Mouse (Mus musculus) limb, embryonic 13.5 days (tissue): ENCODE data around the gene Cdk1. TPM values are rescaled to one million over a fixed set of nuclear protein-coding genes. Genes with fewer than 3 reads are reported as not detected.
"Not testable (repeated sequence)": the region's sequence is repeated elsewhere in the genome, so short reads cannot be mapped to it uniquely, and the experiment has no call there.

Experiments
- ATAC-seq: fragments of 200-750 bp; cut with Nextera tagmentation; 2 replicates; pipeline ENCODE4 v1.8.0; 2017; ENCODE audit warnings: low read depth, moderate number of reproducible peaks, moderate TSS enrichment; ENCODE audit not compliant: low FRiP score
- H3K27ac ChIP-seq: fragments of 300-500 bp; sonication (generic); 2 replicates; pipeline ENCODE4 v1.5.1; 2015; ENCODE audit warnings: inconsistent platforms, mild to moderate bottlenecking, moderate library complexity
- H3K27me3 ChIP-seq: fragments of 300-500 bp; sonication (generic); 2 replicates; pipeline ENCODE4 v1.6.1; 2015; ENCODE audit warnings: mild to moderate bottlenecking, inconsistent platforms
- H3K36me3 ChIP-seq: fragments of 300-500 bp; sonication (generic); 2 replicates; pipeline ENCODE4 v1.6.1; 2015; ENCODE audit warnings: inconsistent platforms, mild to moderate bottlenecking, moderate library complexity
- H3K4me1 ChIP-seq: fragments of 300-500 bp; sonication (generic); 2 replicates; pipeline ENCODE4 v1.6.1; 2015; ENCODE audit warnings: inconsistent platforms
- H3K4me2 ChIP-seq: fragments of 300-500 bp; sonication (generic); replicated peaks from 2 replicates; pipeline ENCODE4 v1.6.1; 2015; ENCODE audit warnings: inconsistent platforms, mild to moderate bottlenecking, moderate library complexity
- H3K4me3 ChIP-seq: fragments of 300-500 bp; sonication (generic); 2 replicates; pipeline ENCODE4 v1.5.1; 2015; ENCODE audit warnings: moderate library complexity, mild to moderate bottlenecking, inconsistent platforms
- H3K9ac ChIP-seq: fragments of 300-500 bp; sonication (generic); 2 replicates; pipeline ENCODE4 v1.6.1; 2015; ENCODE audit warnings: mild to moderate bottlenecking, inconsistent platforms
- H3K9me3 ChIP-seq: fragments of 300-500 bp; sonication (generic); 2 replicates; pipeline ENCODE4 v1.6.1; 2016; ENCODE audit warnings: inconsistent platforms
- WGBS: fragments of 180-500 bp; shearing (Covaris S2); methylation state at CpG from one replicate; pipeline ENCODE4 v1.1.7; 2015; 5-methylcytosine and 5-hydroxymethylcytosine counted together
- polyA plus RNA-seq: library from polyadenylated mRNA; unstranded; fragments of >200 nt; fragmentation: Nextera tagmentation; extraction: Ambion mirVana; gene quantifications from 2 replicates; pipeline ENCODE4 v1.2.1, GENCODE M21; 2015

Cdk1 gene
- polyA plus RNA-seq, 1 experiment from 2014 or later, result 396 TPM

DNA sequence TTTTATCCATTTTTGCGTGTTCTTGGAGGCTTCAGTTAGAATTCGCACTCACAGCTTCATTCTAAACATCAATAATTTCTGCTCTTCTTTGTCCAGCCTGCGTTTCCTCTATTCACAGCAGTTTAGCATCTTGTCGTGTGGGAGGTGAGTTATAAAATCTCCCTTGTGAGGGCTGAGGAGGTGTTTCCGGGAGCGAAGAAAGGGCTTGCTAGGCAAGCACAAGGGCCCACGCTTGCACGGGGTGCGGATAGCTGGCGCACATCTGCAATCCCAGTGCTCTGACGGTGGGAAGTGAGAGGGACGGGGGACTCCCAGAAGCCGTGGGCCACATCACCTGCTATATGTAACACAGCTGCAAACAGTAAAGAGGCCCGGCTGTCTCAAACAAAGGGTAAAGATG is 19.3 kb upstream of the Cdk1 start:
- WGBS, result 74% methylated on average over 14 of the region's 14 CpGs
- H3K4me2 ChIP-seq, result no peak overlapping the region
- no peak for ATAC-seq
- H3K9me3 ChIP-seq, result no peaks in the 10 kb centered on the region
- no peak overlapping the region for H3K9ac ChIP-seq
- no peaks in the 10 kb centered on the region for H3K36me3 ChIP-seq
- H3K27me3 ChIP-seq, result no peaks in the 10 kb centered on the region
- no peak overlapping the region for H3K4me3 ChIP-seq
- 0 out of 2 replicates have a peak, but pooled peaks cover 5% of the 10 kb centered on the region for H3K4me1 ChIP-seq
- no peak overlapping the region for H3K27ac ChIP-seq

DNA sequence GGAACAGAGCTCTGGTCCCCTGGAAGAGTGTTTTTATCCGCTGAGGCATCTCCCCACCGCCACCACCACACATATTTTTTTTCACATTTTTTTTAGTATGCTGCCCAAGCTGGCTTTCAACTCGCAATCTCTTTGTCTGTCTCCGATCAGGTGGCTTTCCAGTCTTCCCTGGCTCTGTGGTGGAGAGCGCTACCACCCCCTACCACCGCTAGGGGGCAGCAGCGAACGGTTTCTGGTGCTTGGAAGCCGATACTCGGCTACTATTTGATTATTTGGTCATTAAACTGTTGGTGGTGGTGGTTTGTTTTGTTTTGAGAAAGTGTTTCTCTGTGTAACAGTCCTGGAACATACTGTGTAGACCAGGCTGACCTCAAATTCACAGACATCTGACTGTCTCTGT is 18.7 kb upstream of the Cdk1 start:
- H3K27me3 ChIP-seq, result no peaks in the 10 kb centered on the region
- no peak overlapping the region for H3K4me3 ChIP-seq
- no peak overlapping the region for H3K9ac ChIP-seq
- H3K36me3 ChIP-seq, result no peaks in the 10 kb centered on the region
- no peak overlapping the region for H3K27ac ChIP-seq
- no peaks in the 10 kb centered on the region for H3K9me3 ChIP-seq
- H3K4me1 ChIP-seq, result 0 out of 2 replicates have a peak, but pooled peaks cover 5% of the 10 kb centered on the region
- no peak overlapping the region for H3K4me2 ChIP-seq
- no peak for ATAC-seq
- 15% methylated on average over 10 of the region's 10 CpGs for WGBS

DNA sequence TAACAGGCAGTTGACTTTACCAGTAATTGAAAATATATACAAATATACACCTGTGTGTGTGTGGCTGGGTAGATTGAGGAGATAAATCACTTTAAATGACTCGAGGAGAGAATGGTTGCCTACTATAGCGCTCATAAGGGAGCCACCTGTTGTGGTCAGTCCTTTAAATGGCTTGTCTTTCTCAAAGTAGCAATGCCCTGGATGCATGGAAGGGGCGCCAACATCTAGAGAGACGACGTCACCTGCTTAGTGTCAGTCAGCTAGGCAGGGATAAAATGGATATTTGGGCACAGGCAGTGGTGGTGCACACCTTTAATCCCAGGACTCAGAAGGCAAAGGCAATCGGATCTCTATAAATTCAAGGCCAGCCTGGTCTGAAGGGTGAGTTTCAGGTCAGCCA is 16.6 kb upstream of the Cdk1 start:
- no peak for ATAC-seq
- no peak overlapping the region for H3K4me3 ChIP-seq
- 77% methylated on average over 6 of the region's 6 CpGs for WGBS

DNA sequence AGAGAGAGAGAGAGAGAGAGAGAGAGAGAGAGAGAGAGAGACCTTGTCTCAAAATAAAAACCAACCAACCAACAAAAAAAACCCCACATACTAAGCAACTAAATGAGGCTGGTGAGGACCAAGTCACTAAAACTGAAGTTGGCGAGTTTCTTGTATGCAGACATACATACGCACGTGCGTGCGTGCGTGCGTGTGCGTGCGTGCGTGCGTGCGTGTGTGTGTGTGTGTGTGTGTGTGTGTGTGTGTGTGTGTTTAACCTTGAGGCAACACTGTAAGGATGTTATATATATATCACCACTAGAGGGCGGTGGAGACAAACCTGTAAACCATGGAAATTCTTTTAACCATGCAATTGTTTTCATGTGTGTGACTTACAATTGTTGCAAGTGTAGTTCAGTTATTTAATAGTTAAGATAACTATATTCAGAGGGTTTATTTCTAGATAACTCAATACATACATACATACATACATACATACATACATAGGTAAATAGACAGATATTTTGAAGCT is 14.2 kb upstream of the Cdk1 start:
- no peak for ATAC-seq
- WGBS, result 84% methylated on average over 13 of the region's 13 CpGs

More for the DNA sequence above, 16.6 kb upstream of the Cdk1 start:
- Histone ChIP-seq H3K9ac (no peak overlapping the region), H3K36me3 (no peaks in the 10 kb centered on the region), H3K9me3 (no peaks in the 10 kb centered on the region), H3K4me1 (0 out of 2 replicates have a peak, but pooled peaks cover 5% of the 10 kb centered on the region), H3K27ac (no peak overlapping the region), H3K4me2 (no peak overlapping the region), H3K27me3 (no peaks in the 10 kb centered on the region)

DNA sequence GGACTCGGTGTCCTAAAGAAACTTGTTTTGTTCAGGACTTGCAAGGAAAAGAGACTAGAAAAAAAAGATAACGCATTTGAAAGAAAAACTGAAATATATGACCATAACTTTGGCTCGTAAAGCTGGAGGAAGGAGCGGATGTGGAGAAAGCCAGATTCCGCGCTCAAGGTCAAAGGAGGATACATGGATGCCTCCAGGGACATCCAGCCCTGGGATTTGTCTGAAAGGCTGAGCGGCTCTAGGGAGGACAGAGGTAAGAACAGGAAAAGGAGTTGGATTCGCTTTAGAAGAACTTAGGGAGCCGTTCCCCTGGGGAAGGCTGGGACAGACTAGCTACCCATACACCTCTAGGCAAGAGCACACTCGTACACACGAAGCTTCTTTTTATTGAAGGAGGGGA is 13.5 kb upstream of the Cdk1 start:
- H3K9me3 ChIP-seq, result no peaks in the 10 kb centered on the region
- WGBS, result 78% methylated on average over 11 of the region's 11 CpGs
- 0 out of 2 replicates have a peak, but pooled peaks cover 5% of the 10 kb centered on the region for H3K4me1 ChIP-seq
- no peak overlapping the region; the same call in 1 of the 2 replicates for H3K9ac ChIP-seq
- no peak overlapping the region for H3K4me3 ChIP-seq
- no peak for ATAC-seq
- no peak overlapping the region for H3K27ac ChIP-seq
- H3K36me3 ChIP-seq, result no peaks in the 10 kb centered on the region
- no peaks in the 10 kb centered on the region for H3K27me3 ChIP-seq
- H3K4me2 ChIP-seq, result no peak overlapping the region

More for the DNA sequence above, 14.2 kb upstream of the Cdk1 start:
- Histone ChIP-seq H3K9me3 (no peaks in the 10 kb centered on the region), H3K4me2 (no peak overlapping the region), H3K9ac (no peak overlapping the region), H3K27ac (no peak overlapping the region), H3K4me3 (no peak overlapping the region), H3K36me3 (no peaks in the 10 kb centered on the region), H3K4me1 (0 out of 2 replicates have a peak, but pooled peaks cover 5% of the 10 kb centered on the region), H3K27me3 (no peaks in the 10 kb centered on the region)

- no peaks in the 10 kb centered on the region for H3K9me3 ChIP-seq
- no peak overlapping the region for H3K9ac ChIP-seq
- ATAC-seq, result no peak
- H3K36me3 ChIP-seq, result no peaks in the 10 kb centered on the region
- no peak overlapping the region for H3K4me2 ChIP-seq
- H3K4me3 ChIP-seq, result no peak overlapping the region
- H3K4me1 ChIP-seq, result no peaks in the 10 kb centered on the region
- H3K27me3 ChIP-seq, result no peaks in the 10 kb centered on the region
- H3K27ac ChIP-seq, result no peak overlapping the region
- 93% methylated on average over 1 of the region's 1 CpGs for WGBS
Measured at GRCm38 (mm10) chr10:69359666-69360065, 6.9 kb upstream of the Cdk1 start.

DNA sequence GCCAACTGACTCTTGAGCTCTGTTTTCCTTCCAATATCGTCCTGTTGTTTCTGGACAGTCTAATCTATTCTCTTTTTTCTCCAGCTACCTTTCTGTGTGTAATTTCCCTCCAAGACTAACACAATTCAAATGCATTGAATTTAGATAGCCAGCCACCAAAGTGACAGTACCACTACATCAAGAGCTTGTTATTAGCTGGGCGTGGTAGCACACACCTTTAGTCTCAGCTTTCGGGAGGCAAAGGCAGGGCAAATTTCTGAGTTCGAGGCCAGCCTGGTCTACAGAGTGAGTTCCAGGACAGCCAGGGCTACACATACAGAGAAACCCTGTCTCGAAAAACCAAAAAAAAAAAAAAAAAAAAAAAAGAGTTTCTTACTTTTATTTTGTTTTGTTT is 345 bp upstream of the Cdk1 start:
- WGBS, result 33% methylated on average over 5 of the region's 5 CpGs
- H3K9me3 ChIP-seq, H3K27ac ChIP-seq, ATAC-seq, H3K9ac ChIP-seq, H3K27me3 ChIP-seq: not testable (repeated sequence)
- Histone ChIP-seq H3K4me2 (peak overlapping the region; percentile 85), H3K4me3 (peak overlapping the region; percentile 73; the same call in 1 of the 2 replicates), H3K36me3 (peaks cover 27% of the 10 kb centered on the region), H3K4me1 (peaks cover 35% of the 10 kb centered on the region)

GRCm38 (mm10) chr10:69351842-69352211 is 911 bp downstream of the Cdk1 start:
- peak overlapping the region; percentile 85 for H3K4me2 ChIP-seq
- H3K36me3 ChIP-seq, result peaks cover 39% of the 10 kb centered on the region
- peak overlapping the region; percentile 89 for H3K27ac ChIP-seq
- peak overlapping the region; percentile 73 for H3K4me3 ChIP-seq
- peak overlapping the region; percentile 86 for H3K9ac ChIP-seq
- H3K4me1 ChIP-seq, result peaks cover 48% of the 10 kb centered on the region
- H3K27me3 ChIP-seq, result no peaks in the 10 kb centered on the region
- WGBS, result 1% methylated on average over 11 of the region's 11 CpGs
- no peak for ATAC-seq
- H3K9me3 ChIP-seq, result no peaks in the 10 kb centered on the region

GRCm38 (mm10) chr10:69351071-69351841 is 1.5 kb downstream of the Cdk1 start:
- Histone ChIP-seq H3K4me3 (peak overlapping the region; percentile 73), H3K4me2 (peak overlapping the region; percentile 85), H3K4me1 (peaks cover 51% of the 10 kb centered on the region), H3K27me3 (no peaks in the 10 kb centered on the region), H3K9ac (peak overlapping the region; percentile 86), H3K36me3 (peaks cover 44% of the 10 kb centered on the region), H3K27ac (peak overlapping the region; percentile 89), H3K9me3 (no peaks in the 10 kb centered on the region)
- ATAC-seq, result peak; percentile 37; the same call in 1 of the 2 replicates
- WGBS, result 13% methylated on average over 12 of the region's 12 CpGs

DNA sequence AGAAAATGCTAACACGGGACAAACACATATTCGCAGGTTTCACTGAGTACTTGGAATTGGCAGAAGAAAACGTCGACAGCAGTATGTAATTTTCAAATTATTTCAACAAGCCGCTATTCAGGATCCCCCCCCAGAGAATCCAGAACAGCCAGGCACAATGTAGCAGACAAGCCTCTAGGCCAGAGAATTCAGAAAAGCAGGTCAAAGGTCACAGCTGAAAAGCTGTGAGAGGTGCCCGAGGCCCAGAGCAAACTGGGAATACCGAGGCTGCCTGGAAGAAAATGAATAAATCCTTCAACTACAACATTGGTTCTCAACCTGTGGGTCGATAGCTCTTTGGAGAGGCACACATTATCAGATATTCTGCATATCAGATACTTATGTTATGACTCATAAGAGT is 4.5 kb downstream of the Cdk1 start:
- Histone ChIP-seq H3K4me3 (no peak overlapping the region), H3K27me3 (no peaks in the 10 kb centered on the region), H3K36me3 (peaks cover 72% of the 10 kb centered on the region), H3K4me2 (peak overlapping the region; percentile 85), H3K4me1 (peaks cover 55% of the 10 kb centered on the region), H3K9me3 (no peaks in the 10 kb centered on the region), H3K9ac (peak overlapping the region; percentile 35; the same call in 1 of the 2 replicates), H3K27ac (no peak overlapping the region)
- no peak for ATAC-seq
- WGBS, result 54% methylated on average over 8 of the region's 8 CpGs

- peaks cover 12% of the 10 kb centered on the region for H3K4me1 ChIP-seq
- no peaks in the 10 kb centered on the region for H3K27me3 ChIP-seq
- no peak overlapping the region for H3K4me3 ChIP-seq
- 86% methylated on average over 9 of the region's 9 CpGs for WGBS
- no peak for ATAC-seq
- H3K27ac ChIP-seq, result no peak overlapping the region
- H3K9ac ChIP-seq, result no peak overlapping the region
- H3K4me2 ChIP-seq, result no peak overlapping the region
- no peaks in the 10 kb centered on the region for H3K9me3 ChIP-seq
- peaks cover 95% of the 10 kb centered on the region for H3K36me3 ChIP-seq
Measured at GRCm38 (mm10) chr10:69342328-69342727, 10.4 kb downstream of the Cdk1 start.

GRCm38 (mm10) chr10:69341570-69342227 is 11.0 kb downstream of the Cdk1 start:
- H3K4me2 ChIP-seq, result no peak overlapping the region
- H3K27ac ChIP-seq, result no peak overlapping the region
- H3K36me3 ChIP-seq, result peaks cover 95% of the 10 kb centered on the region
- no peak for ATAC-seq
- H3K27me3 ChIP-seq, result no peaks in the 10 kb centered on the region
- no peak overlapping the region for H3K4me3 ChIP-seq
- 78% methylated on average over 6 of the region's 6 CpGs for WGBS
- H3K9ac ChIP-seq, result no peak overlapping the region
- peaks cover 6% of the 10 kb centered on the region for H3K4me1 ChIP-seq
- no peaks in the 10 kb centered on the region for H3K9me3 ChIP-seq
